Mouse (Mus musculus): Measurements from ENCODE around the gene Gm49333. TPM values are rescaled to one million over a fixed set of nuclear protein-coding genes. Genes with fewer than 3 reads are reported as not detected.
A peak's percentile ranks its signal among the peaks of the same experiment; 100 is the strongest.

Gene Gm49333
- not detected in 2 replicates for polyA plus RNA-seq (2012; rRNA removed)

DNA sequence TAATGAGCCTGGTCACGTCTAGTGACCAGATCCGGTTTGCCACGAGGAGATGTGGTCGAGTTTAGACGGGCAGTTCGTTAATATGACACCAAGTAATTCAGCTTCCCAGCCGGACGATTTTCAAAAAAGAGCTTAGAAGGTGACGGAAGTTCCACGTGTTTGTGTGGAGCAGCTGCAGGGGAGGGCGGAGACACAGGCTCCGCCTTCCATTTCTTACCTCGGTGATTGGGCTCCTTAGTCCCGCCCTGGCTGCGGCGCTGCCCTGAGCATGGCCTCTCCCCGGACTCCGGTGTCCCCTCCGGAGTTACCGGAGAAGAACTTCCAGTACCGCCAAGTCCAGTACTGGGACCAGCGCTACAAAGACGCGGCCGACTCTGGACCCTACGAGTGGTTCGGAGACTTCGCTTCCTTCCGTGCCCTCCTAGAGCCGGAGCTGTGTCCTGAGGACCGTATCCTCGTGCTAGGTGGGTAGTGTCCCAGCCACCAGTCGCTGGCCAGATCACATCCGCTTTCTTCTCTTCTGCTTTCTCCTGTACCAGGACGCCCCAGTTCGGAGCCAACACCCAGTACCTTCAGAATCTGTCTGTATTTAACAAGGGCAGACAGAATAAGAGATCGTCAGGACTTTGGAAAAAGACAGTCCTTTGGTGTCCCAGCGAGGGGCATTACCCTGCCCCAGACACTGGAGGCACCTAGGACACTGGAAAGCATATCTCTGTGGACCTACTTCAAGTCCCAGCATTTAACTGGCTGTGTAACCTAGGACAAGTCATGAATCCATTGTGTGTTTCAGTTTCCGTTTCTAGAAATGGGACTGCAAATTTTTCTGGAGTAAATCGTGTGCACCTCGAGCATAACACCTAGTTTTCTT is at the start of gene Gm49333, which contains the start of the genes Eef1akmt4 and Alg3:
Gm49333 (plus strand) TSS at position 254 of the 871 bp plus-strand sequence.
Eef1akmt4 (plus strand) TSS at position 237 of the 871 bp plus-strand sequence.
Alg3 (minus strand) TSS at position 379 of the 871 bp plus-strand sequence.
- Histone ChIP-seq H3K4me3 (ENCODE audit: insufficient read depth, low read length) (peak within 1 kb of the TSS; percentile 68), H3K4me1 (ENCODE audit: control insufficient read depth, insufficient read depth, low read length) (no peaks in the 10 kb centered on the region), H3K27ac (ENCODE audit: insufficient read depth, low read length) (no peak within 1 kb of the TSS)
- TF ChIP-seq POLR2A (IDR thresholded peaks at IDR 0.05; ENCODE audit: extremely low read depth, insufficient read depth, low read length): 0 out of 2 replicates have a peak, but pooled peaks have one; percentile 8
- no peak for TF ChIP-seq CTCF (IDR thresholded peaks at IDR 0.05; ENCODE audit: extremely low read depth, insufficient read depth, low read length)

DNA sequence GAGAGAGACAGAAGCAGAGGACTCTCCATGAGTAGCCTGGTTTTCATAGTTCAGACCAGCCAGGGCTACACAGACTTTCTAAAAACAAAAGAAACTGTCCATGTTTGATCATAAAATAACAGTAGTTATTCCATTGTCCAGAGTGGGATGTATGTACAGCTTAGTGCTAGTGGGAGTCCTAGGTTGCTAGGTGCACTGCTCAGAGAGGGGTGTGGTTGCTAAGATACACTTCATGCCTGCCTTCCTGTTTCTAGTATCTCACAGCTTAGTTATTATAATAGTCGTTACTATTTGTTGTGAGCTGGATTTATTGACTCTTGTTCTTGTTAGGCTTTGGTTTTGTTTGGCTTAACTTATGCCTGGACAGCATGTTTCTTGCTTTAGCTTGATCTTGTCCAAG is 46.3 kb upstream of the Gm49333 start:
- Histone ChIP-seq H3K27ac (ENCODE audit: insufficient read depth, low read length) (no peak overlapping the region), H3K4me3 (ENCODE audit: insufficient read depth, low read length) (no peak overlapping the region), H3K4me1 (ENCODE audit: control insufficient read depth, insufficient read depth, low read length) (no peaks in the 10 kb centered on the region)
- TF ChIP-seq POLR2A (IDR thresholded peaks at IDR 0.05; ENCODE audit: extremely low read depth, insufficient read depth, low read length) (no peak), CTCF (IDR thresholded peaks at IDR 0.05; ENCODE audit: extremely low read depth, insufficient read depth, low read length) (no peak)

DNA sequence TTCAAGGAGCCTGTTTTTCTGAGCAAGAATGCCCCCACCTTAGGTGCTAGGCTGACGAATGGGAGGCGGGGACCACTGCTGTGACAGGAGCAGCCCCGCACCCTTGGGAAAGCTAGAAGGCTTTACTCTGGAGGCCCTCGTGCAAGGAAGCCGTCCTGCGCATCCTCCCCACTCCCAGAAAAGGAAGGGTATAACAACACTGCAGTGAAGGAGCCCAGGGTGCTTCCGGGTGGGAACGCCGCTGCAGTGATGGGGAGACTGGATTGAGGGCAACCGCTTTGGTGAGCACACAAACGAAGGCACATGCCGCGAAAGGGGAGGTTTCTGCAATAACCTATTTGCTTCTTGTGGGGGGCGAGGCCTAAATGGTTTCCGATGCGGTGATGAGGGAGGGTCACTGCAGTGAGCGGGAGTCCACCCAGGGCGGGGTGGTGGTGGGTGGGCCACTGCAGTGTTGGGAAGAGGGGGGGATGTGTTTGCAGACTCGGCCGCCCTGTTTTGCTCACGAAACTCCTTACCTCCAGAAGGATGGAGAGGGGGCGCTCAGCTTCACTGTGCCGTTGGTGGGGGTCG is 22.0 kb upstream of the Gm49333 start, which contains the start of gene Vwa5b2:
Vwa5b2 (plus strand) TSS at position 106 of the 573 bp plus-strand sequence.
- TF ChIP-seq POLR2A (IDR thresholded peaks at IDR 0.05; ENCODE audit: extremely low read depth, insufficient read depth, low read length) (peak; percentile 36; the same call in 1 of the 2 replicates), CTCF (IDR thresholded peaks at IDR 0.05; ENCODE audit: extremely low read depth, insufficient read depth, low read length) (no peak)
- no peaks in the 10 kb centered on the region for H3K4me1 ChIP-seq (ENCODE audit: control insufficient read depth, insufficient read depth, low read length)
- no peak within 1 kb of the TSS for H3K27ac ChIP-seq (ENCODE audit: insufficient read depth, low read length)

DNA sequence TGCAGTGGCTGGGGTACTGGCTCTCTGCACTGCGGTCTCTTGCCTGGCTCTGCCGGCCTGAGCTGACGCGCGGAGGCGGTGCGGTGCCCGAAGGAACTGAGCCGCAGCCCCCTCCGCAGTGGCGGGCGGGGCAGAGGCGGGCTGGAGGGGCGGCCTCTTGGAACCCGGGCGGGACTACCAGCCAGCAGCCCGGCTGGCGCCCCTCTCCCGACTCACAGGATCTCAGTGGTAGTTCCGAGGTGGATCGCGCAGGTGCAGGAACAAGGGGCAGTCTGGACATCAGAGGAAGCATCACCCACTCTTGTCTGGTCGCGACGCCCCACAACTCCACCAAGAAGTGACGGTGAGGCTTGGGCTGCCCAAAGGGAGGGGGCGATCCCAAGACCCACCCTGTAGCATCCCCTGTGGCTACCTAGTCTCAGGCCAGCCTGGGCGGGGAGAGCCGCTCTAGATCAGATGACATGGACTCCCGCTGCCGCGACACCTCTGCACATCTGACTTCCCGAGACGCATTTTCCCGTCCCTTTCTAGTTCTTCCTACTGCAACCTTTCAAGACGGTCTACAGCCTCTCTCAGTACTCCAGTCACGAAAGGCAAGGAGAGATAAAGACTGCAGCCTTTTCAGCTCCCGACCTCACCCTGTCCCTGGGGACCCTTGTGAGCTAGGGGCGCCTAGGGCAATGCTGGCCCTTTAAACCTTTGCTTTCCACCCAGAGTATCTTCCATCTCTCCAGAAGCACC is 21.3 kb upstream of the Gm49333 start:
- Histone ChIP-seq H3K4me3 (ENCODE audit: insufficient read depth, low read length) (peak overlapping the region; percentile 56), H3K4me1 (ENCODE audit: control insufficient read depth, insufficient read depth, low read length) (no peaks in the 10 kb centered on the region), H3K27ac (ENCODE audit: insufficient read depth, low read length) (no peak overlapping the region)
- TF ChIP-seq POLR2A (IDR thresholded peaks at IDR 0.05; ENCODE audit: extremely low read depth, insufficient read depth, low read length) (no peak), CTCF (IDR thresholded peaks at IDR 0.05; ENCODE audit: extremely low read depth, insufficient read depth, low read length) (no peak)

More for the DNA sequence above, 22.0 kb upstream of the Gm49333 start, which contains the start of gene Vwa5b2:
- H3K4me3 ChIP-seq (ENCODE audit: insufficient read depth, low read length): peak within 1 kb of the TSS; percentile 56

DNA sequence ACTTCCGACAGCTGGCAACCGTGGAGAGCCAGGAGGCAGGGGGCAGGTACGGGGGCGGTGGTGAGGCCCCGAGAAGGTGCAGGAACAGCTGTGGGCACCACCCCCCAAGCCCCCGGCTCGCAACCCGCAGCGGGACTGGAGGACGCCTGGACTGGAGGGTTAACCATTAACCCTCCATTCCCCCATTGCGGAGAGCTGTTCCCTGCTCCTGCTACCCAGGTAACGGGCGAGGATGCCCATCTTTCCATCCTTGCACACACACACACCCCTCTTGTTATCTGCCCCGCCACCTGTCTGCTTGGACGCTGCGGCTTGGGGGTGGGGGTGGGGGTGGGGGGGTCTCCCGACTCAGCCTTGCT is 20.8 kb upstream of the Gm49333 start:
- H3K4me3 ChIP-seq (ENCODE audit: insufficient read depth, low read length): peak overlapping the region; percentile 56
- H3K27ac ChIP-seq (ENCODE audit: insufficient read depth, low read length): no peak overlapping the region
- H3K4me1 ChIP-seq (ENCODE audit: control insufficient read depth, insufficient read depth, low read length): no peaks in the 10 kb centered on the region
- TF ChIP-seq CTCF (IDR thresholded peaks at IDR 0.05; ENCODE audit: extremely low read depth, insufficient read depth, low read length) (no peak), POLR2A (IDR thresholded peaks at IDR 0.05; ENCODE audit: extremely low read depth, insufficient read depth, low read length) (no peak)

DNA sequence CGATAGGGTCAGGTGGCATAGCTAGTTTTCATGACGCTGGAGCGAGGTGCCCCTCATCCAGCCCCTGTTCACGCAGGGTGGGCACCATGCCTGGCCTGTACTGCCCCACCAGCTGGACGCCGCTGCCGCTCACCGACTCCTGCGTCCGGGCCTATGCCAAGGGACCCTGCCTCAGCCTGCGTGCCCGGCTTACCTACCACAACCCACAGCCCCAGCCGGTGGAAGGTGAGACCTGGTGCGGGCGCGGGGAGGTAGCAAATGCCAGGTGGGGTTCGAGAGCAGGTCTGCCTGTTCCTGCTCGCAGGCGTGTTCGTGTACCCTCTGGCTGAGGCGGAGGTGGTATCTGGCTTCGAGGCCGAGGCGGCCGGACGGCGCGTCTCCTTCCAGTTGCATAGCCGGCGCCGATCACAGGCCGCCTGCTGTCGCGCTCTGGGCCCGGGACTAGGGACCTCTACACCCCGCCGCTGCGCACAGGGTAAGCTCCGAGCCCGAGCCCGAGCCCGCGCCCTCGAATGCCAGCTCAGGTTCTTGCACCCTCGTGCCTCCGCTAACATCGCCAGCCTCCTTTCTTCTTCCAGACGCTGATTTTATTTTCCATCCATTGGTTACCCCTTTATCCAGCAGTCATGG is 20.2 kb upstream of the Gm49333 start:
- H3K4me3 ChIP-seq (ENCODE audit: insufficient read depth, low read length): peak overlapping the region; percentile 56
- TF ChIP-seq CTCF (IDR thresholded peaks at IDR 0.05; ENCODE audit: extremely low read depth, insufficient read depth, low read length) (no peak), POLR2A (IDR thresholded peaks at IDR 0.05; ENCODE audit: extremely low read depth, insufficient read depth, low read length) (no peak)

DNA sequence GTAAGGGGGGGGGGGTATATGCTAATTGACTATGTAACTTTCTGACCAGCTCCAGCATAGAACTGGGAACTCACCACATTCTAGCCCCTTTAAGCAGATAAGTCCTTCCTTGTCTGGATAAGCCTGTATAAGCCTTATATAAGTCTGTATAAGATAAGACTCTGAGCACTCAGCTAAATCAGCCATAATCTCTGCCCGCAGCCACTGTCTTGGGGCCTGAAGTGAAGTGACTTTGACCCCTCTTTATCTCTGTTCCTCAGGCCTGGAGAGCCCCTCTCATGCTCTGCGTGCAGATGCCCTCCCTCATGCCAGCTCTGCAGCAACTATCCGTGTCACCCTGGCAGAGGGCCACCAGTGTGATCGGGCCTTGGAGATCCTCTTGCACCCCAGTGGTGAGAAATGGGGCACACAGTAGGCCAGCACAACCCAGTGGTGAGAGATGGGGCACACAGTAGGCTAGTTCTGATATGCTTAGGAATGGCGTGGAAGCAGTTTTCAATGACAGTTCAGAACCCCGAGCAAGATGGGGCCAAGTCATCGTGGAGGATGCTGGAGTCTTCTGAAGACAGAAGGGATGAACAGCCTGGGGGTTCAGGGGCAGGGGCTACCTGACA is 16.2 kb upstream of the Gm49333 start:
- no peak overlapping the region for H3K4me3 ChIP-seq (ENCODE audit: insufficient read depth, low read length)
- no peak for TF ChIP-seq POLR2A (IDR thresholded peaks at IDR 0.05; ENCODE audit: extremely low read depth, insufficient read depth, low read length)
- no peak for TF ChIP-seq CTCF (IDR thresholded peaks at IDR 0.05; ENCODE audit: extremely low read depth, insufficient read depth, low read length)
- no peaks in the 10 kb centered on the region for H3K4me1 ChIP-seq (ENCODE audit: control insufficient read depth, insufficient read depth, low read length)
- no peak overlapping the region for H3K27ac ChIP-seq (ENCODE audit: insufficient read depth, low read length)

More for the DNA sequence above, 20.2 kb upstream of the Gm49333 start:
- Histone ChIP-seq H3K27ac (ENCODE audit: insufficient read depth, low read length) (no peak overlapping the region), H3K4me1 (ENCODE audit: control insufficient read depth, insufficient read depth, low read length) (no peaks in the 10 kb centered on the region)

DNA sequence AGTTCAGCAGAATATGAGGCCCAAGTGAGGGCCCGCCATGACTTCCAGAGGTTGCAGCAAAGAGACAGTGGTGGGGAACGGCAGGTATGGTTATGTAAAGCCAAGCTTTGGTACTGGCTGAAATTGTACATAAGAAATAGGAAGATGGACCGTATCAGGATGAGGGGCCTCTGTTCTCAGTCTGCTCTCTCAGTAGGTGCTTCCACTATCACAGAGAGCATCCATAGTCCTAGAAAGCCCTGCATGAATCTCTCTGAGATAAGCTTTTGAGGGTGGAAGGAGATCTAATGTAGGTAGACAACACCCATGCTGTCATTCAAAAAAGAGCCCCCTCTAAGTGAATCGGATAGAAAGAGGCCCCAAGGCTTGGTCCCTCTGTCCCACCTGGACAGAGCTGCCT is 15.7 kb upstream of the Gm49333 start:
- no peaks in the 10 kb centered on the region for H3K4me1 ChIP-seq (ENCODE audit: control insufficient read depth, insufficient read depth, low read length)
- TF ChIP-seq CTCF (IDR thresholded peaks at IDR 0.05; ENCODE audit: extremely low read depth, insufficient read depth, low read length) (no peak), POLR2A (IDR thresholded peaks at IDR 0.05; ENCODE audit: extremely low read depth, insufficient read depth, low read length) (no peak)
- no peak overlapping the region for H3K27ac ChIP-seq (ENCODE audit: insufficient read depth, low read length)
- H3K4me3 ChIP-seq (ENCODE audit: insufficient read depth, low read length): no peak overlapping the region
